Mouse (Mus musculus): ENCODE measurements around the gene Atad3a. TPM values are rescaled to one million over a fixed set of nuclear protein-coding genes. Genes with fewer than 3 reads are reported as not detected.

Atad3a gene
- polyA plus RNA-seq, 1 experiment from 2014 or later, result 77.4 TPM

DNA sequence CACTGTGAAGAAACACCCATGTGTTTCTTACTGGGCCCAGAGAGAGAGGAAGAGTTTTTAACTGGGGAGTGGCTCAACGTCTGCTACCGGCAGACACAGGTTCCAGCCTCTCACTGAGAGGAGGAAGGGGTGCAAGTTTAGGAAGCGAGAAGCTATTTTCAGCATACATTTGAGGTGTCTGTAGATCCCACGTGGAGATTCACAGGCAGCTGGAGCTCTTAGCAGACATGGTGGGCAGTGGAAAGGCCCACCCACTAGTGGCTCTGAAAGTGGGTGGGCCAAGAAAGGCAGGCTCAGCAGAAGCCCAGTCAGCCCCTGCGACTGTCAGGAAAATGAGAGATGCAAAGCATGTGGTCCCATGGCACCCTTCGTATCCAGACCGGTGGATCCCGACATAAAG, 22.6 kb downstream of the Atad3a start:
- Histone ChIP-seq H3K4me2 (ENCODE audit: low read length) (no peak overlapping the region), H3K9ac (replicated peaks; ENCODE audit: low read length) (no peak overlapping the region), H3K36me3 (ENCODE audit: control insufficient read depth, insufficient read depth, low read length) (peaks cover 65% of the 10 kb centered on the region), H3K4me1 (ENCODE audit: control insufficient read depth, insufficient read depth, low read length) (peaks cover 18% of the 10 kb centered on the region), H3K27ac (replicated peaks; ENCODE audit: low read depth, low read length) (no peak overlapping the region), H3K4me3 (replicated peaks; ENCODE audit: low read depth, low read length) (no peak overlapping the region), H3K27me3 (ENCODE audit: control insufficient read depth, insufficient read depth, low read length) (no peaks in the 10 kb centered on the region), H3K9me3 (ENCODE audit: control insufficient read depth, low read length) (no peaks in the 10 kb centered on the region)
- WGBS, result 74% methylated on average over 8 of the region's 8 CpGs
- DNase-seq, result no peak
- no peak for ATAC-seq (ENCODE audit: low FRiP score, low TSS enrichment)

DNA sequence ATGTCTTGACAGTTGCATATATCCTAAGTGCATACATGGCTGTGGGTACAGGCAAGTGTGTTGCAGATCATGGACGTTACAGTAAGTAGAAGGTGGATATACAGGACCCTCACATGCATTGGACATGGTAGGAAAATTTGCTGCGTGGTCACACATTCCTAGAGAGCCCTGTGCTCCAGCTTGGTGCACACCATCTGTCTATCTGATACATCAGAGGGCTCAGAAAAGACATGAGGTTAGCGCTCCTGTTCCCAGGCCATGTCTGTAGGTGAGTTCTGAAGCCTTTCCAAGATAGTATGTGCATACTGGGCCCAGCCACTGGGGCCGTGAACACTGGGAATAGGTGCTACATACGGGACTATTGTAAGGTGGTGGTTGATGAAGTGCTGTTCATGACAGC, 24.5 kb downstream of the Atad3a start:
- Histone ChIP-seq H3K9ac (replicated peaks; ENCODE audit: low read length) (no peak overlapping the region), H3K27me3 (ENCODE audit: control insufficient read depth, insufficient read depth, low read length) (no peaks in the 10 kb centered on the region), H3K4me3 (replicated peaks; ENCODE audit: low read depth, low read length) (0 out of 2 replicates have a peak overlapping the region, but pooled peaks have one; percentile 75), H3K9me3 (ENCODE audit: control insufficient read depth, low read length) (no peaks in the 10 kb centered on the region), H3K4me1 (ENCODE audit: control insufficient read depth, insufficient read depth, low read length) (peaks cover 18% of the 10 kb centered on the region), H3K27ac (replicated peaks; ENCODE audit: low read depth, low read length) (no peak overlapping the region), H3K4me2 (ENCODE audit: low read length) (peak overlapping the region; percentile 91), H3K36me3 (ENCODE audit: control insufficient read depth, insufficient read depth, low read length) (peaks cover 56% of the 10 kb centered on the region)
- DNase-seq (no peak), ATAC-seq (ENCODE audit: low FRiP score, low TSS enrichment) (no peak)
- 92% methylated on average over 5 of the region's 5 CpGs for WGBS

GRCm38 (mm10) chr4:155735788-155736187, 25.1 kb downstream of the Atad3a start:
- DNase-seq (peak; percentile 6), ATAC-seq (ENCODE audit: low FRiP score, low TSS enrichment) (no peak)
- Histone ChIP-seq H3K27me3 (ENCODE audit: control insufficient read depth, insufficient read depth, low read length) (no peaks in the 10 kb centered on the region), H3K9me3 (ENCODE audit: control insufficient read depth, low read length) (no peaks in the 10 kb centered on the region), H3K36me3 (ENCODE audit: control insufficient read depth, insufficient read depth, low read length) (peaks cover 54% of the 10 kb centered on the region), H3K4me3 (replicated peaks; ENCODE audit: low read depth, low read length) (peak overlapping the region; percentile 75), H3K27ac (replicated peaks; ENCODE audit: low read depth, low read length) (peak overlapping the region; percentile 97), H3K4me2 (ENCODE audit: low read length) (peak overlapping the region; percentile 91), H3K4me1 (ENCODE audit: control insufficient read depth, insufficient read depth, low read length) (peaks cover 18% of the 10 kb centered on the region), H3K9ac (replicated peaks; ENCODE audit: low read length) (peak overlapping the region; percentile 91)
- 68% methylated on average over 5 of the region's 5 CpGs for WGBS

DNA sequence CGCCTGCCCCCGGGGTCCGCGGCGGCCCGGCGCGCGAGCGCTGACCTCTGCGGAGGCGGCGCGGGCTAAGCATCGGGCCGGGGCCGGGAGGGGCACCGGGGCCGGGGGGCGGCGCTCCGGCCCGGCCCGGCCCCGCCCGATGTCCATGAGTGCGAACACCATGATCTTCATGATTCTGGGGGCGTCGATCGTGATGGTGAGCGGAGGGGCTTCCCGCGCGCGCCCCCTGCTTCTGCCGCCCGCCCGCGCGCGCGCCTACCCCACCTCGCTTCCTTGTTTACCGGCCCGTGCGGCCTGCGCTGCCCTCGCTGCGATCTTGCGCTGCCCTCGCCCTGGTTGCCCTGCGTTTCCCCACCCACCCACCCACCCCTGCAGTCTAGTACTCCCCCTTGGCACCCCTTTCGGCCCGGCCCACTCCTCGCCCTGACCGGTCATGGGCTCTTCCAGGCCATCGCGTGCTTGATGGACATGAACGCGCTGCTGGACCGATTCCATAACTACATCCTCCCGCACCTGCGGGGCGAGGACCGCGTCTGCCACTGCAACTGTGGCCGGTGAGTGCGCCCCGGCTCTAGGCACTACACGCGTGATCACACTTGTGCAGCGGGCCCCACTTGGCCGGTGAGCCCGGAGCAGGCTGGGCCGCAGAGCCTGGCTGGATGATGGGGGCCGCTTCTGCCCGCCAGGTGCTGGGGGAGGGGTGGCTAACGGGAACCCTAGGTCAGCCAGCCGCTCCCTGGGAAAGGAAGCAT, 25.8 kb downstream of the Atad3a start:
- Histone ChIP-seq H3K4me1 (ENCODE audit: control insufficient read depth, insufficient read depth, low read length) (peaks cover 18% of the 10 kb centered on the region), H3K27me3 (ENCODE audit: control insufficient read depth, insufficient read depth, low read length) (no peaks in the 10 kb centered on the region), H3K4me2 (ENCODE audit: low read length) (peak overlapping the region; percentile 91), H3K27ac (replicated peaks; ENCODE audit: low read depth, low read length) (peak overlapping the region; percentile 97), H3K9ac (replicated peaks; ENCODE audit: low read length) (peak overlapping the region; percentile 91), H3K36me3 (ENCODE audit: control insufficient read depth, insufficient read depth, low read length) (peaks cover 47% of the 10 kb centered on the region), H3K9me3 (ENCODE audit: control insufficient read depth, low read length) (no peaks in the 10 kb centered on the region), H3K4me3 (replicated peaks; ENCODE audit: low read depth, low read length) (peak overlapping the region; percentile 75)
- ATAC-seq (ENCODE audit: low FRiP score, low TSS enrichment) (peak; percentile 78), DNase-seq (peak; percentile 76)
- 2% methylated on average over 60 of the region's 79 CpGs for WGBS

- Histone ChIP-seq H3K4me2 (ENCODE audit: low read length) (peak within 1 kb of the TSS; percentile 91), H3K9ac (replicated peaks; ENCODE audit: low read length) (peak within 1 kb of the TSS; percentile 91), H3K27ac (replicated peaks; ENCODE audit: low read depth, low read length) (peak within 1 kb of the TSS; percentile 97), H3K4me3 (replicated peaks; ENCODE audit: low read depth, low read length) (peak within 1 kb of the TSS; percentile 75), H3K4me1 (ENCODE audit: control insufficient read depth, insufficient read depth, low read length) (peaks cover 18% of the 10 kb centered on the region), H3K27me3 (ENCODE audit: control insufficient read depth, insufficient read depth, low read length) (no peaks in the 10 kb centered on the region), H3K9me3 (ENCODE audit: control insufficient read depth, low read length) (no peaks in the 10 kb centered on the region), H3K36me3 (ENCODE audit: control insufficient read depth, insufficient read depth, low read length) (peaks cover 41% of the 10 kb centered on the region)
- DNase-seq (peak; percentile 93), ATAC-seq (ENCODE audit: low FRiP score, low TSS enrichment) (peak; percentile 88)
- WGBS, result under 1% methylated on average over 27 of the region's 35 CpGs
Observed at GRCm38 (mm10) chr4:155734350-155734941, 26.4 kb downstream of the Atad3a start, which contains the start of gene Tmem240. Tmem240 (plus strand) TSS chr4:155734800.

- no peak for ATAC-seq (ENCODE audit: low FRiP score, low TSS enrichment)
- peaks cover 18% of the 10 kb centered on the region for H3K4me1 ChIP-seq (ENCODE audit: control insufficient read depth, insufficient read depth, low read length)
- no peaks in the 10 kb centered on the region for H3K9me3 ChIP-seq (ENCODE audit: control insufficient read depth, low read length)
- no peaks in the 10 kb centered on the region for H3K27me3 ChIP-seq (ENCODE audit: control insufficient read depth, insufficient read depth, low read length)
- no peak overlapping the region; the same call in 1 of the 2 replicates for H3K9ac ChIP-seq (replicated peaks; ENCODE audit: low read length)
- WGBS, result 90% methylated on average over 10 of the region's 10 CpGs
- no peak overlapping the region for H3K4me3 ChIP-seq (replicated peaks; ENCODE audit: low read depth, low read length)
- peaks cover 31% of the 10 kb centered on the region for H3K36me3 ChIP-seq (ENCODE audit: control insufficient read depth, insufficient read depth, low read length)
- no peak overlapping the region for H3K27ac ChIP-seq (replicated peaks; ENCODE audit: low read depth, low read length)
- DNase-seq, result no peak
- H3K4me2 ChIP-seq (ENCODE audit: low read length), result no peak overlapping the region; the same call in 1 of the 2 replicates
Observed at GRCm38 (mm10) chr4:155733267-155733666, 27.6 kb downstream of the Atad3a start.

DNA sequence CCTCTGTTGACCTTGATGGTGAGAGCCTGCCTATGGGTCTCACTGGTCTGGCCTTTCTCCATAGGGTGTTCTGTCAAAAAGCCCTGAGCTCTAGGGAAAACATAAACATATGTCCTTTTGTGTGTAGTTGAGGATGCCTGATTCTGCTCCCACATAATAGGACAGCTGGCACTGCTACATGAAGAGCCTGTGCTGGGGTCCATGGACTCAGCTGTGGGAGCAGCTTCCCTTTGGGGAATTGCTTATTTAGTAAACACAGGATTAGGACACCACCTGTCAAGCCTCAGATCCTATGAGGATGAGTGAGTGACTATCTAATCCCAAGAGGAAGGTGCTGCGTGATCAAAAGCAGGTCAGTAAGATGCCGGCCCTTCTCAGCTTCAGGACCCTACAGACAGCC, 32.9 kb downstream of the Atad3a start:
- 46% methylated on average over 2 of the region's 2 CpGs for WGBS
- Histone ChIP-seq H3K4me3 (replicated peaks; ENCODE audit: low read depth, low read length) (no peak overlapping the region), H3K4me2 (ENCODE audit: low read length) (no peak overlapping the region), H3K4me1 (ENCODE audit: control insufficient read depth, insufficient read depth, low read length) (no peaks in the 10 kb centered on the region), H3K27ac (replicated peaks; ENCODE audit: low read depth, low read length) (0 out of 2 replicates have a peak overlapping the region, but pooled peaks have one; percentile 32), H3K36me3 (ENCODE audit: control insufficient read depth, insufficient read depth, low read length) (peaks cover 26% of the 10 kb centered on the region; the same call in 1 of the 2 replicates), H3K9ac (replicated peaks; ENCODE audit: low read length) (no peak overlapping the region), H3K9me3 (ENCODE audit: control insufficient read depth, low read length) (no peaks in the 10 kb centered on the region), H3K27me3 (ENCODE audit: control insufficient read depth, insufficient read depth, low read length) (no peaks in the 10 kb centered on the region)
- DNase-seq, result no peak
- no peak for ATAC-seq (ENCODE audit: low FRiP score, low TSS enrichment)

GRCm38 (mm10) chr4:155721668-155722083, 39.2 kb downstream of the Atad3a start:
- ATAC-seq (ENCODE audit: low FRiP score, low TSS enrichment), result no peak
- no peaks in the 10 kb centered on the region for H3K27me3 ChIP-seq (ENCODE audit: control insufficient read depth, insufficient read depth, low read length)
- peak; percentile 61 for DNase-seq
- H3K4me1 ChIP-seq (ENCODE audit: control insufficient read depth, insufficient read depth, low read length), result no peaks in the 10 kb centered on the region
- H3K9ac ChIP-seq (replicated peaks; ENCODE audit: low read length), result no peak overlapping the region
- 59% methylated on average over 4 of the region's 4 CpGs for WGBS
- no peak overlapping the region for H3K27ac ChIP-seq (replicated peaks; ENCODE audit: low read depth, low read length)
- peaks cover 27% of the 10 kb centered on the region for H3K36me3 ChIP-seq (ENCODE audit: control insufficient read depth, insufficient read depth, low read length)
- H3K9me3 ChIP-seq (ENCODE audit: control insufficient read depth, low read length), result no peaks in the 10 kb centered on the region
- H3K4me3 ChIP-seq (replicated peaks; ENCODE audit: low read depth, low read length), result no peak overlapping the region
- no peak overlapping the region for H3K4me2 ChIP-seq (ENCODE audit: low read length)
